Mouse (Mus musculus) layer of hippocampus, adult 6 months (tissue): ENCODE data around the gene Meox1. TPM values are rescaled to one million over a fixed set of nuclear protein-coding genes. Genes with fewer than 3 reads are reported as not detected.

Source experiments
- long read RNA-seq, 2 experiments: library from polyadenylated mRNA; unstranded; transcript quantifications; one replicate each; pipeline ENCODE4 v2.0.0; 2019 to 2020
- polyA plus RNA-seq: library from polyadenylated mRNA; unstranded; fragments of <200 nt; fragmentation: Nextera tagmentation; gene quantifications from 2 replicates; pipeline ENCODE4 v1.2.3, GENCODE M21; 2021

Gene Meox1
- 0.89 and 1.3 TPM in 2 replicates for polyA plus RNA-seq
- long read RNA-seq, experiment 1, partial matches to known transcripts: 1 of 2 reads
- long read RNA-seq, experiment 1, other reads (novel, unspliced or antisense): 0 of 2 reads
- long read RNA-seq, experiment 2, transcript Meox1-201 (3 exons, 2,228 nt): major isoform, 7 of 8 reads
- long read RNA-seq, experiment 2, partial matches to known transcripts: 1 of 8 reads
- long read RNA-seq, experiment 2, other reads (novel, unspliced or antisense): 0 of 8 reads

DNA sequence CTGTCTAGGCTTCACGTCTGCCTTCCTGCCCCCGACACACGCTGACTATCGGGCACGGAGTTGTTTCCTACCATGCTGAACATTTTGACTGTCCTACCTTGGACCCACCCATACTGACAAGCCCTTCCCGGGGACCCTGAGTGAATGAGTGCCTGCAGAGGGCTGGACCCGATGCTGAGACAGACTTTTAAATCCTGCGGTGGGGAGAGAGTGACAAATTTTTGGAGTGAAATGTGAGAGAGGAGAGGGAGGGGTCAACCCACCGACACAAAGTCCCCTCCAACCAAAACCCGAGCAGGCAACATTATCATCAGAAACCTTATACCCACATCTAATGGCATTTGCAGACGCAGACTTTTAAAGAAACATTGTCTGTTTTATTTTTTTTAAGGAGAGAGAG, at the start of gene Meox1:
Gene Meox1 (minus strand): TSS at position 171 of the 400 bp plus-strand sequence.

Other genes starting within 250 kb of the Meox1 start
- gene Arl4d, start 228.8 kb downstream of the Meox1 start, polyA plus RNA-seq: 7.0 and 8.2 TPM in 2 replicates
- 11.0 and 14.5 TPM in 2 replicates for gene Dhx8, start 161.5 kb downstream of the Meox1 start, polyA plus RNA-seq
- 0.80 TPM in 2 replicates for gene Etv4, start 109.0 kb downstream of the Meox1 start, polyA plus RNA-seq
- 0.06 TPM in 1 of 2 replicates, not detected in the other for gene Sost, start 72.6 kb upstream of the Meox1 start, polyA plus RNA-seq
- not detected in 2 replicates for gene Cfap97d1, start 89.9 kb upstream of the Meox1 start, polyA plus RNA-seq
- 144 and 214 TPM in 2 replicates for gene Dusp3, start 92.6 kb upstream of the Meox1 start, polyA plus RNA-seq
- gene Mpp3, start 134.1 kb upstream of the Meox1 start, polyA plus RNA-seq: 27.7 and 28.5 TPM in 2 replicates
- gene Cd300lg, start 147.1 kb upstream of the Meox1 start, polyA plus RNA-seq: 0.13 and 0.15 TPM in 2 replicates
- 29.7 and 35.5 TPM in 2 replicates for gene Mpp2, start 194.1 kb upstream of the Meox1 start, polyA plus RNA-seq
- not detected in 2 replicates for gene Ppy, start 206.9 kb upstream of the Meox1 start, polyA plus RNA-seq
- gene Pyy, start 213.5 kb upstream of the Meox1 start, polyA plus RNA-seq: not detected in 2 replicates